Mouse (Mus musculus): ENCODE data around the gene Pbld2. TPM values are rescaled to one million over a fixed set of nuclear protein-coding genes. Genes with fewer than 3 reads are reported as not detected.

The Pbld2 gene
- total and polyA plus RNA-seq, 3 experiments, result 0.19 to 0.72 (median 0.26) TPM

DNA sequence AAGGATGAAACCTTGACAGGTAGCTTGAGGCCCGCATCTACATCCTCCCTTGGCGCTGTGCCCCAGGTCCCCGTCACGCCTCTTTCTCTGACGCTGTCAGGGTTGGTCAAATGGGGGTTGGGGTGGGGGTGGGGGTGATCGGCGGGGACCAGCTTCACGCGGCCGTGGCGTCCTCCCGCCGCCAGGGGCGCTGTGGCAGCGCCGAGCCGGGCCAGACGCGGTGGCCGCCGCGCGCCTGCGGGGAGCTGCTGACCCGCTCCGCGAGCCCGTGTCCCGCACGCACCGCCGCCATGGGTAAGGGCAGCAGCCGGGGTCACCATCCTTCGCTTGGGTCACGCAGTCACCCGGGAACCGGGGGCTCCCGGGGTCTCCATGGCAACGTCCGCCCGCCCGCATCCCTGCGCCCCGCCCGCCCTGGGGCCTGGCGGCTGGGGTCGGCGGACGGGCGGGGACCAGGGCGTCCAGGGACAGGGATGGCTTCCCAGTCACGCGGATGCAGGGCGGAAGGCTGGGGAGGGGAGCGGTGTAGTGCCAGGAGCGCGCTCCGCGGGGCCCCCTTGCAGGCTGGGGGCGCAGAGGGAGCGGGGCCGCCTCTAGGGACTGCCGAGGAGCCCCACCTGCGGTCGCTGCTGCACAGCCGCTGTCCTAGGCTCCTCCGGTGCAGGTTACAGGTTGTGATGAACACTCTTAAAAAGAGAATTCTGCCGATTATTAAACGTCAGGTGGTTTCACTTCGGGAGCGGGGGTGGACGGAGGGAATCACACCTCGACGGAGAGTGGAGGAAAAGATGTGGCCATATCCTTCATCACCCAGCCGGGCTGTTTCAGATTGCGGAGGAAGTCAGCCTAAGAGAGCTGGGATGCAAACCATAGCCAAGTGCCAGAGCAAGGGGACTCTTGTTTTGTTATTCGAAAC, 43.8 kb upstream of the Pbld2 start, which contains the start of gene Rufy2:
Rufy2 (plus strand) TSS at position 185 of the 916 bp plus-strand sequence.
- dilution Hi-C loops (cut with MboI; ENCODE audit: extremely low pct_ligation_motif_present, extremely low pct_unique_long_range_greater_than_20kb, low sequenced_read_pairs), result no loop called here
- Histone ChIP-seq H3K79me2 (replicated peaks; ENCODE audit: control insufficient read depth, extremely low read depth, insufficient read depth, poor library complexity, severe bottlenecking) (peaks cover 10% of the 10 kb centered on the region), H3K27ac (ENCODE audit: insufficient read depth, low read depth) (peak within 1 kb of the TSS; percentile 44; the same call in 1 of the 2 replicates), H3K4me2 (ENCODE audit: insufficient read depth, low read depth, poor library complexity, severe bottlenecking) (peak within 1 kb of the TSS; percentile 89), H3K36me3 (replicated peaks in 1 of 2; ENCODE audit: control insufficient read depth in 1 of 2, insufficient read depth in 1 of 2, low read length in 1 of 2) (peaks cover 5 to 32% of the 10 kb centered on the region in 2 experiments), H3K4me3 (replicated peaks in 1 of 3; ENCODE audit: low read depth in 2 of 3, low read length in 2 of 3, poor library complexity in 1 of 3) (peak within 1 kb of the TSS; percentile 73 to 97 (median 83)), H3K9me3 (replicated peaks; ENCODE audit: low read length) (no peaks in the 10 kb centered on the region), H3K27me3 (replicated peaks) (no peaks in the 10 kb centered on the region), H3K4me1 (ENCODE audit: control insufficient read depth in 1 of 2, insufficient read depth in 2 of 2) (peaks cover 9 to 39% of the 10 kb centered on the region in 2 experiments), H3K9ac (ENCODE audit: insufficient read depth, low read depth) (peak within 1 kb of the TSS; percentile 75)
- peak; percentile 83 for DNase-seq (ENCODE audit: extremely low read depth)
- in situ Hi-C loops (cut with MboI; ENCODE audit: low pct_ligation_motif_present, low pct_unique_long_range_greater_than_20kb, low sequenced_read_pairs), result no loop called here
- peak; percentile 30; the same call in 1 of the 2 replicates for TF ChIP-seq MAX (IDR thresholded peaks at IDR 0.05; ENCODE audit: low read length)
- TF ChIP-seq TCF12 (IDR thresholded peaks at IDR 0.05; ENCODE audit: low read depth, low read length), result peak; percentile 40; the same call in 1 of the 2 replicates
- TF ChIP-seq NELFE (IDR thresholded peaks at IDR 0.05; ENCODE audit: low read depth, low read length), result peak; percentile 61
- TF ChIP-seq MAFK (IDR thresholded peaks at IDR 0.05; ENCODE audit: insufficient replicate concordance, low read length), result no peak
- peak; percentile 83 for TF ChIP-seq CHD2 (IDR thresholded peaks at IDR 0.05; ENCODE audit: low read length)
- TF ChIP-seq ETS1 (conservative IDR thresholded peaks at IDR 0.05; ENCODE audit: low read depth, low read length), result no peak
- TF ChIP-seq NRF1 (IDR thresholded peaks at IDR 0.05; ENCODE audit: low read depth, low read length), result peak; percentile 66
- no peak for TF ChIP-seq MEF2A (IDR thresholded peaks at IDR 0.05; ENCODE audit: borderline replicate concordance, low read depth, low read length)
- TF ChIP-seq CTCF (conservative IDR thresholded peaks at IDR 0.05 in 1 of 2, IDR thresholded peaks at IDR 0.05 in 1 of 2; ENCODE audit: low read depth in 2 of 2, low read length in 2 of 2), result peak in 1 of 2 experiments; percentile 63; a peak in 2 of 4 replicates
- TF ChIP-seq UBTF (IDR thresholded peaks at IDR 0.05; ENCODE audit: low read depth, low read length), result peak; percentile 76
- 0 out of 2 replicates have a peak, but pooled peaks have one; percentile 29 for TF ChIP-seq KAT2A (IDR thresholded peaks at IDR 0.05; ENCODE audit: insufficient replicate concordance, low read length)
- peak; percentile 78 for TF ChIP-seq SIN3A (IDR thresholded peaks at IDR 0.05; ENCODE audit: low read length)
- peak; percentile 2 for TF ChIP-seq RAD21 (IDR thresholded peaks at IDR 0.05; ENCODE audit: low read depth, low read length)
- TF ChIP-seq ZKSCAN1 (IDR thresholded peaks at IDR 0.05; ENCODE audit: borderline replicate concordance, low read depth, low read length), result no peak
- TF ChIP-seq USF1 (IDR thresholded peaks at IDR 0.05; ENCODE audit: low read depth, low read length), result no peak
- TF ChIP-seq BHLHE40 (IDR thresholded peaks at IDR 0.05; ENCODE audit: low read depth, low read length), result peak; percentile 11; the same call in 1 of the 2 replicates
- peak; percentile 33; the same call in 1 of the 2 replicates for TF ChIP-seq IRF4 (IDR thresholded peaks at IDR 0.05; ENCODE audit: low read depth, low read length)
- TF ChIP-seq POLR2A (IDR thresholded peaks at IDR 0.05; ENCODE audit: low read depth, low read length), result peak; percentile 72

DNA sequence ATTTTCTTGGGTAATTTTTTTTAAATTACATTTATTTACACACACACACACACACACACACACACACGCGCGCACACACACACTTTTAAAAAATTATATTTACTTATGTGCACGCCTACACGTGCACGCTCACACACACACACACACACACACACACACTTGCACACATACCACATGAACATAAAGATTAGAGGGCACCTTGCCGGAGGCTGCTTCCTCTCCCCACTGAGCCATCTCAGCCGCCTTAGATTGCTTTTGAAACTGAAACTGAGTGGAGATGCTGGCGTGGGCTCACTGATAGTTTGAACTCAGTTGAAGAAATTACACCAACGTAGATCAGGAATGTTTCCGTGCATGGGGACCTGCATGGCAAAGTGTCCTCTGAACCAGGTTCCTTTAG, 40.0 kb upstream of the Pbld2 start:
- dilution Hi-C loops (cut with MboI; ENCODE audit: extremely low pct_ligation_motif_present, extremely low pct_unique_long_range_greater_than_20kb, low sequenced_read_pairs), result no loop called here
- TF ChIP-seq ZC3H11A (IDR thresholded peaks at IDR 0.05; ENCODE audit: low read depth, low read length) (no peak), SMC3 (IDR thresholded peaks at IDR 0.05; ENCODE audit: low read depth, low read length) (no peak), KAT2A (IDR thresholded peaks at IDR 0.05; ENCODE audit: insufficient replicate concordance, low read length) (no peak), CHD2 (IDR thresholded peaks at IDR 0.05; ENCODE audit: low read length) (no peak), TCF12 (IDR thresholded peaks at IDR 0.05; ENCODE audit: low read depth, low read length) (no peak), E2F4 (IDR thresholded peaks at IDR 0.05; ENCODE audit: insufficient replicate concordance, low read depth, low read length) (no peak), ZMIZ1 (IDR thresholded peaks at IDR 0.05; ENCODE audit: low read depth, low read length) (no peak), BHLHE40 (IDR thresholded peaks at IDR 0.05; ENCODE audit: low read depth, low read length) (peak; percentile 93), EP300 (IDR thresholded peaks at IDR 0.05; ENCODE audit: low read length) (no peak)
- Histone ChIP-seq H3K9me3 (replicated peaks; ENCODE audit: low read length) (no peaks in the 10 kb centered on the region), H3K36me3 (replicated peaks in 1 of 2; ENCODE audit: control insufficient read depth in 1 of 2, insufficient read depth in 1 of 2, low read length in 1 of 2) (peaks cover 18 to 55% of the 10 kb centered on the region in 2 experiments), H3K4me2 (ENCODE audit: insufficient read depth, low read depth, poor library complexity, severe bottlenecking) (peak overlapping the region; percentile 81), H3K4me3 (replicated peaks in 1 of 3; ENCODE audit: low read depth in 2 of 3, low read length in 2 of 3, poor library complexity in 1 of 3) (peak overlapping the region; percentile 2 to 22 (median 11)), H3K27ac (ENCODE audit: insufficient read depth, low read depth) (peak overlapping the region; percentile 49), H3K27me3 (replicated peaks) (no peaks in the 10 kb centered on the region), H3K4me1 (ENCODE audit: control insufficient read depth in 1 of 2, insufficient read depth in 2 of 2) (peaks cover 9 to 41% of the 10 kb centered on the region in 2 experiments), H3K9ac (ENCODE audit: insufficient read depth, low read depth) (peak overlapping the region; percentile 29), H3K79me2 (replicated peaks; ENCODE audit: control insufficient read depth, extremely low read depth, insufficient read depth, poor library complexity, severe bottlenecking) (peaks cover 13% of the 10 kb centered on the region)
- in situ Hi-C loops (cut with MboI; ENCODE audit: low pct_ligation_motif_present, low pct_unique_long_range_greater_than_20kb, low sequenced_read_pairs), result no loop called here
- DNase-seq (ENCODE audit: extremely low read depth), result peak; percentile 35

All from CH12.LX (cell line).